Mouse (Mus musculus) heart, adult 10 weeks (tissue): Measurements from ENCODE around the gene Uggt1. TPM values are rescaled to one million over a fixed set of nuclear protein-coding genes. Genes with fewer than 3 reads are reported as not detected.

Source experiments
- polyA plus RNA-seq: library from polyadenylated mRNA; stranded (reverse); fragments of 350-450 nt; fragmentation: Illumina TruSeq; extraction: RNeasy Lipid Tissue Mini Kit (QIAGEN cat#74804); gene quantifications from one replicate; pipeline ENCODE4 v1.2.3, GENCODE M21; 2014; ENCODE audit warnings: low read depth, low replicate concordance

Gene Uggt1
- polyA plus RNA-seq, result 18.2 TPM

GRCm38 (mm10) chr1:36244058-36244827, at the start of gene Uggt1:
TSS of gene Uggt1 (minus strand) at chr1:36244720.

GRCm38 (mm10) chr1:36274455-36274854, 29.9 kb upstream of the Uggt1 start, which contains the start of gene Neurl3:
TSS of gene Neurl3 (minus strand) at chr1:36274679.

Other genes starting within 250 kb of the Uggt1 start
- gene Hs6st1, start 176.3 kb downstream of the Uggt1 start, polyA plus RNA-seq, result 22.0 TPM
- gene Neurl3, start 30.0 kb upstream of the Uggt1 start, polyA plus RNA-seq, result 4.7 TPM
- 8.5 TPM for gene Arid5a, start 63.0 kb upstream of the Uggt1 start, polyA plus RNA-seq
- 57.0 TPM for gene Kansl3, start 124.5 kb upstream of the Uggt1 start, polyA plus RNA-seq
- not detected for gene Fer1l5, start 127.6 kb upstream of the Uggt1 start, polyA plus RNA-seq
- 24.8 TPM for gene Lman2l, start 200.6 kb upstream of the Uggt1 start, polyA plus RNA-seq
- 3.0 TPM for gene Cnnm4, start 226.9 kb upstream of the Uggt1 start, polyA plus RNA-seq